Comparison of ENCODE assay signal across 8 mouse cellular contexts in genomic region chr17:23546333-23546701, GRCm38 (mm10). TPM values are rescaled to one million over a fixed set of nuclear protein-coding genes. Genes with fewer than 3 reads are reported as not detected.
DNase-seq lines count a peak whose midpoint lies in the region; ATAC-seq and TF ChIP-seq lines count a peak whose summit lies in the region.

No protein-coding gene starts in this region.

- peak overlapping the region; percentile 60 for H3K4me2 ChIP-seq in heart, embryonic 15.5 days
- H3K4me2 ChIP-seq in lung, embryonic 14.5 days, result peak overlapping the region; percentile 59
- H3K4me2 ChIP-seq in neural tube, embryonic 15.5 days, result peak overlapping the region; percentile 63

- no peak for TF ChIP-seq CTCF in E14TG2a.4 (conservative IDR thresholded peaks at IDR 0.05; ENCODE audit: low read length)
- TF ChIP-seq CTCF in bone marrow macrophage, adult 2 months (IDR thresholded peaks at IDR 0.05; ENCODE audit: low read depth, low read length), result no peak
- TF ChIP-seq CTCF in lung, embryonic 14.5 days (IDR thresholded peaks at IDR 0.05; ENCODE audit: low read depth), result no peak

- H3K9me3 ChIP-seq in E14TG2a.4 (ENCODE audit: low read length), result no peaks in the 10 kb centered on the region
- no peaks in the 10 kb centered on the region for H3K9me3 ChIP-seq in heart, embryonic 15.5 days (replicated peaks)
- H3K9me3 ChIP-seq in lung, embryonic 14.5 days (ENCODE audit: low read depth, low read length), result no peaks in the 10 kb centered on the region
- H3K9me3 ChIP-seq in neural tube, embryonic 15.5 days (replicated peaks), result no peaks in the 10 kb centered on the region

- TF ChIP-seq POLR2A in bone marrow macrophage, adult 2 months (IDR thresholded peaks at IDR 0.05; ENCODE audit: borderline replicate concordance, low read depth, low read length), result no peak

- H3K27me3 ChIP-seq in E14TG2a.4 (ENCODE audit: insufficient read depth, low read length), result no peaks in the 10 kb centered on the region; the same call in 1 of the 2 replicates
- H3K27me3 ChIP-seq in heart, embryonic 15.5 days, result peaks cover 6% of the 10 kb centered on the region; the same call in 1 of the 2 replicates
- no peaks in the 10 kb centered on the region for H3K27me3 ChIP-seq in lung, embryonic 14.5 days (ENCODE audit: insufficient read depth, low read length)
- peaks cover 11% of the 10 kb centered on the region for H3K27me3 ChIP-seq in neural tube, embryonic 15.5 days (replicated peaks)

- peak overlapping the region; percentile 98 for H3K4me3 ChIP-seq in E14TG2a.4 (replicated peaks; ENCODE audit: low read length)
- H3K4me3 ChIP-seq in bone marrow macrophage, adult 2 months (ENCODE audit: insufficient read depth, low read length), result peak overlapping the region; percentile 90
- peak overlapping the region; percentile 69 for H3K4me3 ChIP-seq in heart, embryonic 15.5 days
- H3K4me3 ChIP-seq in lung, embryonic 14.5 days (ENCODE audit: low read depth, low read length), result peak overlapping the region; percentile 69
- H3K4me3 ChIP-seq in neural tube, embryonic 15.5 days (replicated peaks), result peak overlapping the region; percentile 71

- DNase-seq in layer of hippocampus, adult 11-12 months (ENCODE audit: low spot score), result peak; percentile 74
- DNase-seq in lung, embryonic 14.5 days, result peak; percentile 96
- DNase-seq in thymus, postnatal 14 days, result peak; percentile 79

- no peaks in the 10 kb centered on the region for H3K36me3 ChIP-seq in E14TG2a.4 (ENCODE audit: insufficient read depth, low read length)
- H3K36me3 ChIP-seq in heart, embryonic 15.5 days, result no peaks in the 10 kb centered on the region
- no peaks in the 10 kb centered on the region for H3K36me3 ChIP-seq in lung, embryonic 14.5 days (ENCODE audit: insufficient read depth)
- no peaks in the 10 kb centered on the region for H3K36me3 ChIP-seq in neural tube, embryonic 15.5 days

- peaks cover 70% of the 10 kb centered on the region for H3K4me1 ChIP-seq in E14TG2a.4 (replicated peaks; ENCODE audit: low read depth, low read length)
- 0 out of 2 replicates have a peak, but pooled peaks cover under 1% of the 10 kb centered on the region for H3K4me1 ChIP-seq in bone marrow macrophage, adult 2 months (ENCODE audit: control insufficient read depth, insufficient read depth, low read length)
- H3K4me1 ChIP-seq in heart, embryonic 15.5 days (replicated peaks), result peaks cover 24% of the 10 kb centered on the region
- 0 out of 2 replicates have a peak, but pooled peaks cover 3% of the 10 kb centered on the region for H3K4me1 ChIP-seq in lung, embryonic 14.5 days (ENCODE audit: insufficient read depth)
- H3K4me1 ChIP-seq in neural tube, embryonic 15.5 days, result peaks cover 21% of the 10 kb centered on the region; the same call in 1 of the 2 replicates

- H3K27ac ChIP-seq in bone marrow macrophage, adult 2 months (ENCODE audit: insufficient read depth, low read depth, low read length), result peak overlapping the region; percentile 61
- H3K27ac ChIP-seq in heart, embryonic 15.5 days, result peak overlapping the region; percentile 74
- H3K27ac ChIP-seq in lung, embryonic 14.5 days (ENCODE audit: low read depth), result peak overlapping the region; percentile 88
- H3K27ac ChIP-seq in neural tube, embryonic 15.5 days (replicated peaks), result peak overlapping the region; percentile 77

- H3K9ac ChIP-seq in heart, embryonic 15.5 days, result peak overlapping the region; percentile 77
- H3K9ac ChIP-seq in lung, embryonic 14.5 days, result peak overlapping the region; percentile 82
- H3K9ac ChIP-seq in neural tube, embryonic 15.5 days (replicated peaks), result peak overlapping the region; percentile 67

- ATAC-seq in erythroid progenitor cell, adult 5-6 weeks (replicated peaks; ENCODE audit: low FRiP score, poor library complexity, severe bottlenecking), result peak; percentile 23; the same call in 1 of the 2 replicates
- peak; percentile 37 for ATAC-seq in heart, embryonic 15.5 days (replicated peaks; ENCODE audit: insufficient number of reproducible peaks, insufficient read depth, low FRiP score, low read depth)
- peak; percentile 48 for ATAC-seq in lung, embryonic 14.5 days (ENCODE audit: insufficient read depth)
- peak; percentile 37; the same call in 1 of the 2 replicates for ATAC-seq in neural tube, embryonic 15.5 days (ENCODE audit: low FRiP score)

- WGBS in heart, embryonic 15.5 days, result under 1% methylated on average over 20 of the region's 20 CpGs
- WGBS in lung, embryonic 14.5 days, result under 1% methylated on average over 20 of the region's 20 CpGs
- under 1% methylated on average over 20 of the region's 20 CpGs for WGBS in neural tube, embryonic 15.5 days

RNA-seq across cellular contexts. Expression of gene Zfp213, which starts 17.7 kb away (rescaled TPM):
- 2.6 and 4.1 TPM in 2 replicates for polyA plus RNA-seq in bone marrow macrophage, adult 2 months (2012; ENCODE audit: insufficient read depth, insufficient read length, missing spikeins)
- total RNA-seq in erythroid progenitor cell, adult 5-6 weeks (2015; ENCODE audit: low replicate concordance), result 2.2 and 3.4 TPM in 2 replicates
- 0.90 and 1.4 TPM in 2 replicates for total RNA-seq in erythroid progenitor cell, adult 5-6 weeks (2017; ENCODE audit: low replicate concordance)
- polyA plus RNA-seq in heart, embryonic 15.5 days (2015; fragmentation: Nextera tagmentation; extraction: Ambion mirVana), result 10.9 and 14.4 TPM in 2 replicates
- 21.8 and 24.7 TPM in 2 replicates for polyA plus RNA-seq in lung, embryonic 14.5 days (2014; fragmentation: Nextera tagmentation; extraction: Ambion mirVana)
- polyA plus RNA-seq in neural tube, embryonic 15.5 days (2015; fragmentation: Nextera tagmentation; extraction: Ambion mirVana), result 16.0 and 16.4 TPM in 2 replicates

RNA-seq across cellular contexts. Expression of gene Zfp13, which starts 53.0 kb away (rescaled TPM):
- 1.2 and 1.3 TPM in 2 replicates for polyA plus RNA-seq in bone marrow macrophage, adult 2 months (2012; ENCODE audit: insufficient read depth, insufficient read length, missing spikeins)
- not detected in 2 replicates for total RNA-seq in erythroid progenitor cell, adult 5-6 weeks (2015; ENCODE audit: low replicate concordance)
- total RNA-seq in erythroid progenitor cell, adult 5-6 weeks (2017; ENCODE audit: low replicate concordance), result not detected in 2 replicates
- polyA plus RNA-seq in heart, embryonic 15.5 days (2015; fragmentation: Nextera tagmentation; extraction: Ambion mirVana), result 6.7 and 8.3 TPM in 2 replicates
- polyA plus RNA-seq in lung, embryonic 14.5 days (2014; fragmentation: Nextera tagmentation; extraction: Ambion mirVana), result 12.3 and 15.6 TPM in 2 replicates
- polyA plus RNA-seq in neural tube, embryonic 15.5 days (2015; fragmentation: Nextera tagmentation; extraction: Ambion mirVana), result 22.6 and 24.9 TPM in 2 replicates

RNA-seq across cellular contexts. Expression of gene Zscan10, which starts 54.3 kb away (rescaled TPM):
- not detected in 2 replicates for polyA plus RNA-seq in bone marrow macrophage, adult 2 months (2012; ENCODE audit: insufficient read depth, insufficient read length, missing spikeins)
- not detected in 2 replicates for total RNA-seq in erythroid progenitor cell, adult 5-6 weeks (2015; ENCODE audit: low replicate concordance)
- not detected in 2 replicates for total RNA-seq in erythroid progenitor cell, adult 5-6 weeks (2017; ENCODE audit: low replicate concordance)
- polyA plus RNA-seq in heart, embryonic 15.5 days (2015; fragmentation: Nextera tagmentation; extraction: Ambion mirVana), result 0.06 TPM in 1 of 2 replicates, not detected in the other
- polyA plus RNA-seq in lung, embryonic 14.5 days (2014; fragmentation: Nextera tagmentation; extraction: Ambion mirVana), result 0.53 and 0.74 TPM in 2 replicates
- polyA plus RNA-seq in neural tube, embryonic 15.5 days (2015; fragmentation: Nextera tagmentation; extraction: Ambion mirVana), result not detected in 2 replicates

Comparison
In these comparisons a context has a peak if more than half of its experiments do, and no peak if none do; other contexts are left out.
1. Peak in every context shown above with its lines: DNase-seq, ATAC-seq, H3K4me3 ChIP-seq and H3K27ac ChIP-seq.